Mouse (Mus musculus) brown adipose tissue, adult 24 weeks (tissue): Measurements from ENCODE around the gene Sgtb. TPM values are rescaled to one million over a fixed set of nuclear protein-coding genes. Genes with fewer than 3 reads are reported as not detected.

Source experiments
- H3K27ac ChIP-seq: fragments of 200-500 bp; replicated peaks from 2 replicates; pipeline ENCODE4 v1.5.1; 2012; ENCODE audit warnings: low read depth, mild to moderate bottlenecking, low read length
- H3K4me1 ChIP-seq: fragments of 200-500 bp; 2 replicates; pipeline ENCODE4 v1.6.1; 2012; ENCODE audit warnings: low read length, mixed read lengths; ENCODE audit not compliant: control insufficient read depth, insufficient read depth, insufficient read length
- H3K4me3 ChIP-seq: fragments of 200-500 bp; 2 replicates; pipeline ENCODE4 v1.5.1; 2012; ENCODE audit warnings: low read depth, mild to moderate bottlenecking, low read length, moderate library complexity; ENCODE audit not compliant: insufficient read depth
- polyA plus RNA-seq: library from polyadenylated mRNA; stranded (reverse); fragments of >200 nt; gene quantifications from 2 replicates; pipeline ENCODE4 v1.2.4, GENCODE M21; 2012; ENCODE audit not compliant: missing spikeins, insufficient read depth, insufficient read length

Gene Sgtb
- polyA plus RNA-seq, result 2.4 and 4.2 TPM in 2 replicates

- H3K27ac ChIP-seq, result 0 out of 2 replicates have a peak within 1 kb of the TSS, but pooled peaks have one; percentile 45
- peaks cover 2% of the 10 kb centered on the region; the same call in 1 of the 2 replicates for H3K4me1 ChIP-seq
- peak within 1 kb of the TSS; percentile 96 for H3K4me3 ChIP-seq
These were observed at the start of gene Sgtb, which contains the start of gene Nln for GRCm38 (mm10) chr13:104109288-104109815. Gene Sgtb (plus strand): TSS chr13:104109741. Gene Nln (minus strand): TSS chr13:104109614.

DNA sequence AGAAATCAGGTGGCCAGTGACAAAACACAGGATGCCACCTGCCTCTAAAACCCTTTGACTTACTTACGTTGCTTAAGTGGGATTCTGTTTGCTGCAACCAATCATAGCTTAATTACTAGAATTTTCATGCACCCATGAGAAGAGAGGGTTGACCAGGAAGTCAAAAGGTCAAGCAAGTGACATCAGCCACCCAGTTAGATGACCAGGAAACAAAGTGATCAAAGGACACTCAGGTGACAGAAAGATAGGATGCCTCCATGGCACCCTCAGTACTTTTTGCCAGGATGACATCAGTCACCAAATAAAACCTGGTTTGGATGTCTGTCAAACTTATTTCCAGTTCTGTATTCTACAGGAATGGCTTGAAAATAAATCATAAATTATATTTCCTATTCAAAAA, 49.3 kb upstream of the Sgtb start:
- Histone ChIP-seq H3K27ac (no peak overlapping the region), H3K4me1 (no peaks in the 10 kb centered on the region; the same call in 1 of the 2 replicates), H3K4me3 (no peak overlapping the region)

- Histone ChIP-seq H3K4me1 (no peaks in the 10 kb centered on the region; the same call in 1 of the 2 replicates), H3K27ac (no peak overlapping the region), H3K4me3 (no peak overlapping the region)
These were observed 47.4 kb upstream of the Sgtb start for GRCm38 (mm10) chr13:104061975-104062750.

- H3K4me3 ChIP-seq, result no peak overlapping the region
- H3K27ac ChIP-seq, result no peak overlapping the region
These were observed 46.5 kb upstream of the Sgtb start for GRCm38 (mm10) chr13:104063061-104063460.

GRCm38 (mm10) chr13:104065649-104066347, 43.7 kb upstream of the Sgtb start:
- Histone ChIP-seq H3K27ac (no peak overlapping the region), H3K4me3 (no peak overlapping the region), H3K4me1 (peaks cover 8% of the 10 kb centered on the region; the same call in 1 of the 2 replicates)

More at GRCm38 (mm10) chr13:104063061-104063460, 46.5 kb upstream of the Sgtb start:
- H3K4me1 ChIP-seq, result no peaks in the 10 kb centered on the region; the same call in 1 of the 2 replicates

DNA sequence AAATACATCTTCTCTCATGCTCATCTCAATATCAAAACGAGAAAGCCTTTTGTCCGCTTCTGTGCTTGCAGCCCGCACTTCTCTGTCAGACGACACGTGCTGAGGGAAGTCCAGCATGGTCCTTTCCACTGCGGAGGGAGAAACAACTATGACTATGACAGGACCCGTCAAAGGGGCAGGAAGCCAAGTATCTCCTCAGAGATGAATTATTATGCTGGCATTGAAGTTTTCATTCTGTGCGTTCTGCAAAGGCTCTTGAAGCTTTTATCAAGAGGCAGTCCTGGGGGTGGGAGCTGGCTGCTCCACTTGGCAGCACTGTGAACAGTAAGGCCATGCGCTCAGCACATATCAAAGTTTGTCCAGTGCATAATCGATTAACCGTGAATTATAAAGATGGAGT, 40.3 kb upstream of the Sgtb start:
- Histone ChIP-seq H3K27ac (no peak overlapping the region), H3K4me1 (peaks cover 8% of the 10 kb centered on the region; the same call in 1 of the 2 replicates), H3K4me3 (no peak overlapping the region)

- H3K4me1 ChIP-seq, result peaks cover 8% of the 10 kb centered on the region; the same call in 1 of the 2 replicates
- no peak overlapping the region for H3K27ac ChIP-seq
- no peak overlapping the region for H3K4me3 ChIP-seq
These were observed 38.8 kb upstream of the Sgtb start for GRCm38 (mm10) chr13:104070703-104071102.

DNA sequence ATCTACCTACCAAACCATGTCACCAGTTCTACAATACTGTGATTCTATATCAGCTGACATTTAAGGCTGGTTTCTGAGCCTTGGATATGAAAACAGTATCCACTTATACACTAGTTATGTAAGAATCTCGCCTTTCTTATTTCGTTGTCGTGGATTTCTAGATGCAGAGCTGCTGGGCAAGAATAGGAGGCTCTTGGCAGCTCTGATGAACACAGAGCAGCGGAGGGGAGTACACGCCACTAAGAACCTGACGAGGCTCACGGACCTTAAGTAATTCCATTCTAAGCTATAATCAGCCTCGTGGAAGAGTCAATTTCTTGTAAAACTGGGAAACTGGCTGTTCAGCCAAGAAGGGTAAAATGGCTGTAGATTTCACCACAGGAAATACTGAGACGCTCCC, 37.2 kb upstream of the Sgtb start:
- no peak overlapping the region for H3K4me3 ChIP-seq
- peaks cover 8% of the 10 kb centered on the region; the same call in 1 of the 2 replicates for H3K4me1 ChIP-seq
- no peak overlapping the region for H3K27ac ChIP-seq

DNA sequence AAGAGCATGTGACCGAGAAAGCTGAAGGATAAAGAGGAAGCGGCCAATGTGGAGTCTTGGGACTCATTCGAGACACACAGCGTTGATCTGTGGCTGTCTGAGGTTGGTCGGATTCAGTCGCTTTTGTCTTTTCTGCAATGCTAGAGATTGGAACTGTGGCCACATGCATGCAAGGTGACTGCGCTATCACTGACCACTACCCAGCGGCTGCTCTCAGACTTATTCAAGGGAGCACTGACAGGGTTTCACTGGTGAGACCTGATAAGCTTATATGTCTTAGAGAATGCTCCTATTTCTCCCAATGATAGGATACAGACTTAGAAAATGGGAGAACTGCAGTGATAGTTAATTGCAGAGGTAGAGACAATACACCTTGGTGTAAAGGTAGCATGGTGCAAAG, 35.3 kb upstream of the Sgtb start:
- Histone ChIP-seq H3K4me1 (peaks cover 7% of the 10 kb centered on the region; the same call in 1 of the 2 replicates), H3K27ac (no peak overlapping the region), H3K4me3 (no peak overlapping the region)

- Histone ChIP-seq H3K4me1 (peaks cover 2% of the 10 kb centered on the region; the same call in 1 of the 2 replicates), H3K27ac (no peak overlapping the region), H3K4me3 (no peak overlapping the region)
These were observed 34.8 kb upstream of the Sgtb start for GRCm38 (mm10) chr13:104074731-104075130.

DNA sequence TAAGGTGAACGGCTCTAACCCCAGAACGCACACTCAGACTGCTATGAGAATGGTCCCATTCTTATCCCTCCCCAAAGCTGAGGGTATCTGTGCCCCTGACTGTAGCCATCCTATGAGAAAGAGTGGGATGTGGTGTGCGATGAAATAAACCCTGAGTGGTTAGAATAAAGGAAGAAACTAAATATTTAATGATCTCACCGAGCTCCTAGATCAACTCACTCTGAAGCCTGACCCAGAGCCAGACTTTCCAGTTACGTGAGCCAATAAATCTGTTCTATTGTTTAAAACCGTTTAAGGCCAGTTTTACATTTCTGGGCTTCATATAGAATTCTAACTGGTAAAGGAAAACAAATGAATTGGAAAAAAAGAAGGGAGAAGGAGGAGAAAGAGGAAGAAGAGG, 32.5 kb upstream of the Sgtb start:
- H3K27ac ChIP-seq, result no peak overlapping the region
- H3K4me1 ChIP-seq, result no peaks in the 10 kb centered on the region
- no peak overlapping the region for H3K4me3 ChIP-seq

DNA sequence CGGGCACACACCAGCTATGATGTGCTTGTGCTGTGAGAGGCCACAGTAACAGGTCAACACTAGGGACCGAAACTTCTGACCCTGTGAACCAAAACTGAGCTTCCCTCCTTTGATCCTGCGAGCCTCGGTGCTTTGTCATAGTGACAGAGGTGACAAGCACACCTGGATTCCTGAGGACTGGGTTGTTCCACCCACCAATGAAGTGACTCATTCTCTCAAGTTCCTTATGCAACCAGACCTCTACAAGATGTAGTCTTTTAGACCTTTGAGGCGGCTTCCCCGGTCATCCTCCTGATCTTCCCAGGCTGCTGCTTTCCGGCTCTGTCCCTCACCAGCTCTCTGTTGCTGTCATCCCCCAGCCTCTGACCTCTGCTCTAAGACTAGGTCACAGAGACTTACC, 27.0 kb upstream of the Sgtb start:
- Histone ChIP-seq H3K4me1 (no peaks in the 10 kb centered on the region), H3K4me3 (no peak overlapping the region), H3K27ac (no peak overlapping the region)

DNA sequence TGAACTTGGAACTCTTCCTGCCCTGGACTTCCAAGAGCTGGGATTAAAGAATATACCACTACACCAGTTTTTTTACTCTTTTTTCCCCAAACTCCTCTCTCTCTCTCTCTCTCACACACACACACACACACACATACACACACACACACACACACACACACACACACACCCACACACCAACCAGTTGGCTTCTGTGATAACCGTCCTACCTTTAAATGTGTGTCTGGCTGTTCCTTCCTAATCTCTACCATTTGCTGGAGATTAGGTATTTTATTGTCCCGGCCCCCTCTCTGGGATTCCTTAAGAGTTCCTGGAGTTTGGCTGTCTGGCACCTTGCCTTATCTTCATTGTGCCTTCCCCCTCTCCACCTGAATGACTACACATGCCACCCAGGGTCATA, 24.9 kb upstream of the Sgtb start:
- H3K4me3 ChIP-seq, result no peak overlapping the region
- H3K27ac ChIP-seq, result no peak overlapping the region
- H3K4me1 ChIP-seq, result no peaks in the 10 kb centered on the region

DNA sequence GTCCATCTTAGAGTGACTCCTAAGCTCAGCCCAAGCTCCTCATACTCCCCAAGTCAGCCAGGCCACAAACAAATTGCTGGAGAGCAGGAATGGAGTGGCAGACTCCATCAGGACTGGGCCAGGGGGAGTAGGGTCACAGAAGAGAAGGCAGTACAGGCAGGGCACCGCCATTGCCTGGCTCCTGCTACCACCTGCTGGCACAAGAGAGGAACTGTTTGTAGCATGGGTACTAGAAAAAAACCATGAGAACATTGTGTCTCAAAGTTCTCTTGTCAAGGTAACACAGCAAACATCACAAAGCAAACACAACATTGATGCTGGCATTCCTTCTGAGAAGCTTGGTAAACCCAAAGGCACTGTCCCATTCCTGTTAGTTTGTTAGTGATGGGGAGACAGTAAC, 20.2 kb upstream of the Sgtb start:
- Histone ChIP-seq H3K4me1 (peaks cover under 1% of the 10 kb centered on the region; the same call in 1 of the 2 replicates), H3K4me3 (no peak overlapping the region), H3K27ac (no peak overlapping the region)

- peaks cover 7% of the 10 kb centered on the region for H3K4me1 ChIP-seq
- H3K4me3 ChIP-seq, result no peak overlapping the region
- H3K27ac ChIP-seq, result no peak overlapping the region
These were observed 17.8 kb upstream of the Sgtb start for GRCm38 (mm10) chr13:104091734-104092133.
